Mouse (Mus musculus): ENCODE measurements at regions not wholly inside any gene's neighbourhood (a gene's known extent, or its start where the extent isn't known, plus 50 kb on each side); places are given as distances from the start of the nearest gene placed in this dataset.
A peak's percentile ranks its signal among the peaks of the same experiment; 100 is the strongest.

DNA sequence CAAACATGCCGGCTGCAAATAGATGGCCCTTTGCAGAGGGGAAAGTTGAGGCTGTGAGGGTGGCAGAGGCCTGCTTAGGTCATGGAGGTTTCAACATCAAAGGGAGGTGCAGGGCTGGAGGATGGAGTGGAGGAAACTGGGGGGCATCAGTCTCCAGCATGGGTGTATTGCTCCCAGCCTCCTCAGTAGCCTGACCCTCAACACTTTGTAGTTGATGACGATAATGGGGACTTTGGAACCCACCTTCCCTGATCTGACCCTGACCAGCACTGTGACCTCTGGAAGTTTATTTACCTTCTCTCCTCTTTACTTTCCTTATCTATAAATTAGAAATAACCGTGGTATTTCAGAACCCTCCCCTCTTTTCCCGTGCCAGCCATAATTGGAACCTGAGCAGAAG is 56.2 kb downstream of the Gm26897 start:
- H3K27ac ChIP-seq = no peak overlapping the region
- H3K4me3 ChIP-seq = no peak overlapping the region
- no peaks in the 10 kb centered on the region for H3K9me3 ChIP-seq
- H3K4me1 ChIP-seq = peaks cover 29% of the 10 kb centered on the region
- peaks cover 8% of the 10 kb centered on the region; the same call in 1 of the 2 replicates for H3K27me3 ChIP-seq (ENCODE audit: poor library complexity, severe bottlenecking)
- no peak for DNase-seq (ENCODE audit: extremely low spot score, low spot score)
- no peaks in the 10 kb centered on the region for H3K36me3 ChIP-seq (replicated peaks)
- 66% methylated on average over 4 of the region's 4 CpGs for WGBS

DNA sequence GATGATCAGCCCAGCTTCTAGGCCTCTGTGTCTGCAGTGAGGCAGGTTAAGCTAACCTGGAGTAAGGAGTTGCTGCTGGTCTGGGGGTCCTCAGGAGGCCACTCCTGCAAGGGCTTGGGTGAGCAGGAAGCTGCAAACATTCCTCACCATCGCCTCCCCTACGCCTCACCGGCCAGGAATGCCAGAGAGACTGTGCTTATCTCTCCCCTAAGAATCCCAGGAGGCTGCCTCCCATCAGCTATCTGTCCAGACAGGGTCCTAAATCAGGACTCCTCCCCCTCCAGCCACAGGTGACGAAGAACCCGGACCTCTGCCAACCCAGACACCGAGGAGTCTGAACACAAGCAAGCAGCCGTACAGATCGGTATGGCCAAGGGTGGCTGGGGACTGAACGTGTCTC is 56.8 kb downstream of the Gm26897 start:
- no peaks in the 10 kb centered on the region for H3K36me3 ChIP-seq (replicated peaks)
- peaks cover 8% of the 10 kb centered on the region; the same call in 1 of the 2 replicates for H3K27me3 ChIP-seq (ENCODE audit: poor library complexity, severe bottlenecking)
- DNase-seq (ENCODE audit: extremely low spot score, low spot score) = no peak
- peaks cover 32% of the 10 kb centered on the region for H3K4me1 ChIP-seq
- H3K27ac ChIP-seq = peak overlapping the region; percentile 56
- no peaks in the 10 kb centered on the region for H3K9me3 ChIP-seq
- WGBS = 79% methylated on average over 9 of the region's 9 CpGs
- H3K4me3 ChIP-seq = no peak overlapping the region

DNA sequence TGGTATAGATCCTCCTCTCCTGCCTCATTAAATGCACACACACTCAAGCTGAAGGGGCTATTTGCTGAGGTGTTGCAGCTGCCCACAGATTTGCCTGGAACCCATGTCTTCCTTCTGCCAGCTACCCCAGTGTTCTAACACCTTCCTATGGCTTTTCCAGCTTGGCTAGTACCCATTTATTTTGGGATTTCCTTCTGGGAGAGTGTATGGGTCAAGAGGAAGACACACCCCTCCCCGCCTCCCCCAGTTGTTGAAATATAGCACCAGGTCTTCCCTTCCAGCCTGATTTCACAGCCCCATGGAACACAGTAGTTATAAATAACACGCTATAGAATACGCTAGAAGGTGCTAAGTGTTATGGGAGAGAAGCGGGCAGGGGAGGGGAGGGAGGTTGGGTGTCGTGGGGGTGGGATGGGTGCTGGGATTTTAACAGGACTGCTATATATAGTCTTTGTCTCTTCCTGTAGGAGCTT is 57.4 kb downstream of the Gm26897 start:
- Histone ChIP-seq H3K4me3 (no peak overlapping the region), H3K27me3 (ENCODE audit: poor library complexity, severe bottlenecking) (peaks cover 10% of the 10 kb centered on the region; the same call in 1 of the 2 replicates), H3K9me3 (no peaks in the 10 kb centered on the region), H3K27ac (no peak overlapping the region), H3K36me3 (replicated peaks) (no peaks in the 10 kb centered on the region), H3K4me1 (peaks cover 33% of the 10 kb centered on the region)
- DNase-seq (ENCODE audit: extremely low spot score, low spot score) = no peak
- 89% methylated on average over 5 of the region's 5 CpGs for WGBS

DNA sequence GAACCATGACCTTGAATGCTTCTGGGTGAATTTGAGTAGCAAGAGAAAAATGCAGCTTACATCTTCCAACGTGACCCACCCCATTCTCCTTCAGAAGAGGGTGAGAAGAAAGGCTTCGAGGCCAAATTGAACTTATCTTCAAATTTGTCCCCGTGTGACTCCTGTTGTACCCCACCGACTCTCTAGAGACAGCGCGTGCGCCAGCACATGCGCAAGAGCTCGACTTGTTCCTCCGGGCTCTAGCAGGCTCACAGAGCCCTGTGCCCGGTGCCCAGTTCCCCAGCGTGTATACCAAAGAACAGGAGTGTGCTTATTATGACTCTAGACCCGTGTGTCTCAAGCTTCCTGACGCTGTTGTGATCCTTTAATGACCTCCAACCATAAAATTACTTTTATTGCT is 59.0 kb downstream of the Gm26897 start:
- Histone ChIP-seq H3K4me3 (no peak overlapping the region), H3K27me3 (ENCODE audit: poor library complexity, severe bottlenecking) (peaks cover 19% of the 10 kb centered on the region), H3K4me1 (peaks cover 41% of the 10 kb centered on the region), H3K36me3 (replicated peaks) (no peaks in the 10 kb centered on the region), H3K27ac (no peak overlapping the region), H3K9me3 (no peaks in the 10 kb centered on the region)
- WGBS = 89% methylated on average over 14 of the region's 14 CpGs
- DNase-seq (ENCODE audit: extremely low spot score, low spot score) = no peak

DNA sequence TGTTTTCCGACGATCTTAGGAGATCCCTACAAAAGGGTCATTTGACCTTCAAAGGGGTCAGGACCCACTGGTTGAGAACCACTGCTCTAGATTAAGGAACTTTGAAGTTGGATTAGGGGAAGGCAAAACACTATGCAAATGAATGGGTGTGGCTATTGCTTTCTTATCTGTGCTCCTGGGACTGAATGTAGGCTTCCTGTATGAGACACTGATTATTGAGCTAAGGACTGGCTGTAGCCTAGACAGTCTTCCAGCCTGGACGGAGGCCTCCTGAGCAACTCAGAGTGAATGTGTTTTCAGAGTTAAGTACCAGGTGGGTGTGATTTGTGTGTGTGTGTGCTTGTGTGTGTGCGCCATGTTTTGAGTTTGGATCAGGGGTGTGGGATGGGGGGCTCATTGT is 59.5 kb downstream of the Gm26897 start:
- H3K9me3 ChIP-seq = no peaks in the 10 kb centered on the region
- no peak overlapping the region for H3K27ac ChIP-seq
- no peak for DNase-seq (ENCODE audit: extremely low spot score, low spot score)
- H3K4me3 ChIP-seq = no peak overlapping the region
- peaks cover 41% of the 10 kb centered on the region for H3K4me1 ChIP-seq
- 85% methylated on average over 4 of the region's 4 CpGs for WGBS
- peaks cover 19% of the 10 kb centered on the region for H3K27me3 ChIP-seq (ENCODE audit: poor library complexity, severe bottlenecking)
- H3K36me3 ChIP-seq (replicated peaks) = no peaks in the 10 kb centered on the region

DNA sequence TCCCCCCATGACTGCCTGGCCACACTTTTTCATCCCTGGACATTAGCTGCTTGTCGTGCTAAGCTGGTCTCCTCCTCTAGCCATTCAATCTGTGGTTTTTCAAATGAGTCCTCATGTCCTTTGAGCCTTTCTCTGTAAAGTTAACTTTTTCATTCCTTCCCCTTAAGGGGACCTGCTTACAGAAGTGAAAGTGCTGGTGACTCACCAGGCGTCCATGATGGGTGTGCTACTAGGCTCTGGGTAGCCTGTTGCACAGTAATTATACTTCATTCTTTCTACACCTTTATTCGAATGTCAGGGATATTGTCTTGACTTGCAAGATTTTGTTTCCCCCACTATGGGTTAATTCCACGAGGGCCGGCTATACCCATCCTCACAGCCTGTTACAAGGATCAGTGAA is 63.2 kb downstream of the Gm26897 start:
- H3K27me3 ChIP-seq (ENCODE audit: poor library complexity, severe bottlenecking) = peaks cover 18% of the 10 kb centered on the region; the same call in 1 of the 2 replicates
- 77% methylated on average over 5 of the region's 5 CpGs for WGBS
- no peak for DNase-seq (ENCODE audit: extremely low spot score, low spot score)
- no peaks in the 10 kb centered on the region for H3K36me3 ChIP-seq (replicated peaks)
- no peak overlapping the region for H3K4me3 ChIP-seq
- H3K9me3 ChIP-seq = no peaks in the 10 kb centered on the region
- peaks cover 41% of the 10 kb centered on the region for H3K4me1 ChIP-seq
- 0 out of 2 replicates have a peak overlapping the region, but pooled peaks have one; percentile 3 for H3K27ac ChIP-seq

DNA sequence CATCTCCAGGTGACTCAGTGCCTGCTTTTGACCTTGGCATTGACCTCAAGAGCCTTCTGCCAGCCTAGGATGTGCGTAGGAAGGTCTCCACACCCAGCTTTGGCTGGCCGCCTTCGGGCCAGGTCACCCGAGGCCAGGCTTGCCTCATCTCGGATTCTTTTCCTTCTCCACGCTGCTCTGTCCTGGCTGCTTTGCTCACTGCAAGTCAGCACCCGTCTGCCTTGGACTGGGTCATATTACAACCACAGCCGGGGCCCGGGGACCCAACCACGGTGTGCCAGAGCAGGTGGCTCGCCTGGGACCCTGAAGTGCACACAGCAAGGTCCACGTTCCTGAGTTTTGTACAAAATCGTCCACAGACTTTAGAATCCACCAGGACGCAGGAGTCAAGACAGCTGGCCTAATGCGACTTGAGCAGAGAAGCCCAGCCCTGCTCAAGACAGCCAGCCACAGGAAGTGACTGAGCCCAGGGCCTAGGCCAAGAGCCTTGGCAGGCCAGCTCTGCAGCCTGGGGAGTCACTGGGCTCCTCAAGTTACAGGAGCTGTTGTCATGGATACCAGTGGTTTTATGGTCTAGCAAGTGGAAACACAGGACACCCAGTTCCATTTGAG is 66.1 kb downstream of the Gm26897 start:
- H3K4me1 ChIP-seq = peaks cover 35% of the 10 kb centered on the region
- 38% methylated on average over 15 of the region's 15 CpGs for WGBS
- peak overlapping the region; percentile 76 for H3K27ac ChIP-seq
- no peak for DNase-seq (ENCODE audit: extremely low spot score, low spot score)
- no peak overlapping the region for H3K4me3 ChIP-seq
- H3K9me3 ChIP-seq = no peaks in the 10 kb centered on the region
- H3K36me3 ChIP-seq (replicated peaks) = no peaks in the 10 kb centered on the region
- peaks cover 20% of the 10 kb centered on the region; the same call in 1 of the 2 replicates for H3K27me3 ChIP-seq (ENCODE audit: poor library complexity, severe bottlenecking)

DNA sequence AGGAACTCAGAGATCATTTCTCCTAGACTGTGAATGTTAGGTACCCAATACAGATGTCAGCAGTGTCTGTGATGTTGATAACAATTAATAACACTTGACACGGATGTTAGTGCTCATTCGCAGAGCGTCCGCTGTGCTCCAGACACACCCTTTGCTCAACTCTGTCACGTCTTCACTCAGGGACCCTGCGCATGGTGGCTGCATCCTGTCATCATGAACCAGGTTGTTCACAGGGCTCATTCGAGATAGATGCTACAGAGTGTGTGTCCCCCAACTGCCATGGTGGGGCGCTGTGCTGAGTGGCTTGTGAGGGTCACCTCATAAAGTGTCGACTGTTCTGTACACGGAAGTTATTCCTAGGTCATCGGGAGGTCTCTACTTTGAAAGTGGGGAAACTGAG is 66.8 kb downstream of the Gm26897 start:
- H3K4me3 ChIP-seq = no peak overlapping the region
- WGBS = 86% methylated on average over 11 of the region's 11 CpGs
- H3K9me3 ChIP-seq = no peaks in the 10 kb centered on the region
- peaks cover 25% of the 10 kb centered on the region; the same call in 1 of the 2 replicates for H3K27me3 ChIP-seq (ENCODE audit: poor library complexity, severe bottlenecking)
- DNase-seq (ENCODE audit: extremely low spot score, low spot score) = no peak
- no peak overlapping the region for H3K27ac ChIP-seq
- H3K36me3 ChIP-seq (replicated peaks) = no peaks in the 10 kb centered on the region
- H3K4me1 ChIP-seq = peaks cover 39% of the 10 kb centered on the region

DNA sequence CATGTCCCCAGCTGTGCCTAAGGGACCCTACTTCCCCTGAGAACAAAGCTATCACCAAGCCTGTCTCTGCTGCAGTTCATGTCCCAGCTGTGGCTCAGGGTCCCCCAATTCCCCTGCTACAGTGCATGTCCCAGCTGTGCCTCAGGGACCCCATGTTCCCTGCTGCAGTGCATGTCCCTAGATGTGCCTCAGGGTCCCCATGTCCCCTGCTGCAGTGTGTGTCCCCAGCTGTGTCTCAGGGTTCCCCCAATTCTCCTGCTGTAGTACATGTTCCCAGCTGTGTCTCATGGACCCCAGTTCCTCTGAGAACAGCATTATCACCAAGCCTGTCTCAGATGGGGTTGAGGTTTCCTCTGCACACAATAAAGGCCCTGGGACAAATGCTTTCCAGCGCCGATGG is 67.3 kb downstream of the Gm26897 start:
- no peak for DNase-seq (ENCODE audit: extremely low spot score, low spot score)
- peaks cover 25% of the 10 kb centered on the region; the same call in 1 of the 2 replicates for H3K27me3 ChIP-seq (ENCODE audit: poor library complexity, severe bottlenecking)
- H3K36me3 ChIP-seq (replicated peaks) = no peaks in the 10 kb centered on the region
- no peaks in the 10 kb centered on the region for H3K9me3 ChIP-seq
- WGBS = 89% methylated on average over 2 of the region's 2 CpGs
- H3K4me1 ChIP-seq = peaks cover 44% of the 10 kb centered on the region
- no peak overlapping the region for H3K4me3 ChIP-seq
- H3K27ac ChIP-seq = peak overlapping the region; percentile 16; the same call in 1 of the 2 replicates

DNA sequence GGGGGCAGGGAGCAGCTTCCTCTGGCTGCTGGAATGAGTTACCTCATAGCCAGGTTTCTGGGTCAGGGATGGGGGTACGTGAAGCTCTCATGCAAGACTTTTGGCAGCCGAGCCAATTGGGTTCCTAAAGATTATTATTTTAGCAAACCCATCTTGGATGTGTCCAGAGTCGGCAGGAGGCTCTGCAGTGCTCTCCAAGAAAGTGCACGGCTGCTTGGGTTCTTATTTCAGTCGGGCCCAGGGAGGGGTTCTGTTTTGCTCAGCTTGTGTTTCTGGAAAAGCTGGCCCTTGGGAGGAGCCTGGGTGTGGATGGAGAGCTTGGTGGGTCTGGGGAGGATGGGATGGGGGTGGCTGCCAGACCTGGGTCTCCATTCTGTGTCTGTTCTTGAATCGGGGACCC is 70.8 kb downstream of the Gm26897 start:
- no peak overlapping the region for H3K4me3 ChIP-seq
- no peak overlapping the region for H3K27ac ChIP-seq
- no peak for DNase-seq (ENCODE audit: extremely low spot score, low spot score)
- H3K9me3 ChIP-seq = no peaks in the 10 kb centered on the region
- peaks cover 12% of the 10 kb centered on the region; the same call in 1 of the 2 replicates for H3K27me3 ChIP-seq (ENCODE audit: poor library complexity, severe bottlenecking)
- no peaks in the 10 kb centered on the region for H3K36me3 ChIP-seq (replicated peaks)
- H3K4me1 ChIP-seq = peaks cover 44% of the 10 kb centered on the region
- WGBS = 81% methylated on average over 6 of the region's 6 CpGs

DNA sequence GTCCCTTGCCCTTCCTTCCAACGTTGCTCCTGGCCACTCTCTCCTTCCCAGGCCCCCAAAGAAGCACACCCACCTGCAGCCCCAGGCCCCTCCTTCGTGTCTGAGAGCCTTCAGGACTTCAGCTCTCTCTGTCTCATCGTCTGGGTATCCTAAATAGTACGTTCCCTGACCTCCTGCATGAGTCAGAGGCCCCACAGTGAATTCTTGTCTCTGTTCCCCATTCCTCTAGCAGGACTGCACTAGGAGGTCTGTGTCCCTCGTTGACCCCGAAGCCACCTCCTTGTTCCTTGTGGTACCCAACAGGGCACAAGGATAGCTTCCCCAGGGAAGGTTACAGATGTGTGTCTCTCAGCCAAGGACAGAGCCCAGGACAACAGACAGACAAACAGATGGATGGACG is 71.4 kb downstream of the Gm26897 start:
- 0 out of 2 replicates have a peak overlapping the region, but pooled peaks have one; percentile 30 for H3K27ac ChIP-seq

DNA sequence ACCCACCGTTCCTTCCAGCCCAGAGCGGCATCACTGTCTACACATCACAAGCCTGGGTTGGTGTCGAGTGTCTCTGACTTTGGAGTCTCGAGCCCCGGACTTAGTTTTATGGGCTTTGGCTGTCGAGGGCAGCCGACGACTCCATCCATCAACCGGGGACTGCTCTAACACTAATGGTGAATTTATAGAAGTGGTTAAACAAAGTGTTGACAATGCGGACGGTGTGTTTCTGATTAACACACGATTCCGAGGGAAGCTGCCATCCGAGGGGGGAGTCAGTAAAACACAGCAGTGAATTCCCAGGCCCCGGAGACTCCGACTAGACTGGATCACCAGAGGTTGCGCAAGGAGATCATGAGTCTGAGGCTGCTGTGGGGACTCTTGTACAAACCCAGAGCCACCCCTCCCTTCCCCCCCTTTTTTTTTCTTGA is 72.1 kb downstream of the Gm26897 start:
- no peak for DNase-seq (ENCODE audit: extremely low spot score, low spot score)
- H3K4me1 ChIP-seq = peaks cover 43% of the 10 kb centered on the region
- H3K36me3 ChIP-seq (replicated peaks) = no peaks in the 10 kb centered on the region
- H3K27me3 ChIP-seq (ENCODE audit: poor library complexity, severe bottlenecking) = peaks cover 11% of the 10 kb centered on the region; the same call in 1 of the 2 replicates
- 78% methylated on average over 17 of the region's 17 CpGs for WGBS
- 0 out of 2 replicates have a peak overlapping the region, but pooled peaks have one; percentile 30 for H3K27ac ChIP-seq
- no peaks in the 10 kb centered on the region for H3K9me3 ChIP-seq
- H3K4me3 ChIP-seq = no peak overlapping the region

More for the DNA sequence above, 71.4 kb downstream of the Gm26897 start:
- peaks cover 11% of the 10 kb centered on the region; the same call in 1 of the 2 replicates for H3K27me3 ChIP-seq (ENCODE audit: poor library complexity, severe bottlenecking)
- H3K36me3 ChIP-seq (replicated peaks) = no peaks in the 10 kb centered on the region
- H3K4me3 ChIP-seq = no peak overlapping the region
- DNase-seq (ENCODE audit: extremely low spot score, low spot score) = no peak
- H3K9me3 ChIP-seq = no peaks in the 10 kb centered on the region
- 77% methylated on average over 7 of the region's 7 CpGs for WGBS
- H3K4me1 ChIP-seq = peaks cover 42% of the 10 kb centered on the region

DNA sequence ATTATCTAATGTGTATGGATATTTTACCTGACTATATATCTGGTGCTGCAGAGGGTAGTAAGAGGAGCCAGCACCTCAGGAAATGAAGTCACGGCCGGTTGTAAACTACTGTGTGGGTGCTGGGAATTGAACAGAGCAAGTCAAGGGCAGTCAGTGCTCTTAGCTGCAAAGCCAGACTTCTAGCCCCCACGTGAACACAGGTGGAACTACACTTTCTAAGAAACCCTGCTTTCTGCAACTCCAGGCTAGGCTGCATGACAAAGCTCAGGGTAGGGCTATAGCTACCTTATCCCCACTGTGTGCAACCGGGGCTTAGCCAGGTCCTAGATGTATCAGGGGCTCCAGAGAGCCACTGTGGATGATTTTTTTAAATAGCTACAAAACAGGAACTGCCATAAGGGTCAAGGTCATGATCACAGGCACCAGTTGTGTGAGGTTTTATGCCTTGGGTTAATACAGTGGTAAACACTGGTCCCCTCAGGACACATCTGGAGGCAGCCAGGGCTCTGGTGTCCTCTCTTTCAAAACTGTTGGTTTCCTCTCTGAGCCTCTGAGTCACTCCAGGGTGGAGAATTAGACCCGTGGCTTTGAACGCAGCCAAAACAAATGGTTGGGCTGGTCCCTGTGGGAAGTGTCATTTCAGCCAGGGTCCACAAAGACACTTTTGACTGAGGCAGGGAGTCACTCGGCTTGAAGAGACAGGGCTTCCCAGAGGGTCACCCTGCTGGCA is 76.5 kb downstream of the Gm26897 start:
- Histone ChIP-seq H3K27me3 (ENCODE audit: poor library complexity, severe bottlenecking) (peaks cover 15% of the 10 kb centered on the region; the same call in 1 of the 2 replicates), H3K27ac (peak overlapping the region; percentile 8; the same call in 1 of the 2 replicates), H3K36me3 (replicated peaks) (no peaks in the 10 kb centered on the region), H3K9me3 (no peaks in the 10 kb centered on the region), H3K4me1 (peaks cover 44% of the 10 kb centered on the region), H3K4me3 (no peak overlapping the region)
- DNase-seq (ENCODE audit: extremely low spot score, low spot score) = no peak
- 46% methylated on average over 7 of the region's 7 CpGs for WGBS
